Mouse (Mus musculus) cerebellum, postnatal 25 days (tissue): ENCODE data around the gene Pth.

Experiments used
- DNase-seq, 2 experiments: peaks; one replicate each; pipeline ENCODE4 v3.0.0; 2021; ENCODE audit warnings: mixed read lengths in 2 of 2

The Pth gene

DNA sequence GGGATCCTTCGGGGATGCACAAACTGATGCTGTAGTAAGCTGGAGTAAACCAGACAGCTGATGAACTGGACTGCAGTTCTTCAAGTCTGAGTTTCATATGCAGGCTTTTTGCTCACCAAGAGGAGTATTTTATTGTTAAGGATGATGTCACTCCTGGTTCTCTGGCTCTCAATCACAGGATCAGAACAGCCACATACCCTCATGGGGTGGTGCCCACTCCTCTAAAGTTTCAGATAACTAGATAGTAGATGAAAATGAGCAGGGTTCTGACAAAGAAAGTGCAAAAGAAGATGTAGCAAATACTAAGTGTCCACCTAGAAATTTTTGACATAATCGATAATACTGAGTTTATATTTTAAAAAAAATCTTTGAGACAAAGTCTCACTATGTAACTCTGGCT is at the start of gene Pth:
TSS of gene Pth (minus strand) at position 101 of the 400 bp plus-strand sequence.
- no peak for DNase-seq

DNA sequence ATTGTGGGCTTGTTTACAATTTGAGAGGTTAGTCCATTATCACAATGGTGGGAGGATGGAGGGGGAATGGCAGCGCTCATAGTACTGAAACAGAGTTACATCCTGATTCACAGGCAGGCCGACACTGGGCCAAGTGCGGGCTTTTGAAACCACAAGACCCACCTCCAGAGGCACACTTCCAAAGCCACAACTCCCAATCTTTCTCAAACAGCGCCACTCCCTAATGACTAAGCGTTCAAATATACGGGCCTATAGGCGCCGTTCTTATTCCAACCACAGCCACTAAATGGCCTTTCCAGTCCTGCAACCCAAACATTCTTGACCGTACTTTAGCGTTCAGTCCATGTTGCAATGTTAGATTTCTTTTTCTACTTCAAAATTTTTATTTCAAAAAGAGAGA is 47.9 kb upstream of the Pth start:
- DNase-seq, result no peak

DNA sequence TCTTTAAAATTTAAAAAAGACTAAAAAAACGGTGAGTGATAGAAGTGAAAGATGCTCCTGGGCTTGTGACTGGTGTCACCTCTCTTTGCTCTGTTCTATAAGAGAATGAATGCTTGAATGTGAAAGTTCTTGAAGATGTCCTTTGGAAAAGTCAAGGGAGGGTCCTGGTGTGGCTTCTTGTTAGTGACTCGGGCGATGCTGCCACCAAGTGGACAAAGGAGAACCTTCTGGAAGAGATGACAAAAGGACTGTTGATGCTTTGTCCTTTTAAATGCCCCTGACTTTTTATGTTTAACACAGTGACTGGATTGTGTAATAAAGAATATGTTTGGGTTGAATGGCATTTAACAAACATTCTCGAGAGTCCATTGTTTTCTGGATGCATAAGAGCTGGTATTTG is 45.9 kb upstream of the Pth start:
- DNase-seq, result peak; percentile 39 to 73

DNA sequence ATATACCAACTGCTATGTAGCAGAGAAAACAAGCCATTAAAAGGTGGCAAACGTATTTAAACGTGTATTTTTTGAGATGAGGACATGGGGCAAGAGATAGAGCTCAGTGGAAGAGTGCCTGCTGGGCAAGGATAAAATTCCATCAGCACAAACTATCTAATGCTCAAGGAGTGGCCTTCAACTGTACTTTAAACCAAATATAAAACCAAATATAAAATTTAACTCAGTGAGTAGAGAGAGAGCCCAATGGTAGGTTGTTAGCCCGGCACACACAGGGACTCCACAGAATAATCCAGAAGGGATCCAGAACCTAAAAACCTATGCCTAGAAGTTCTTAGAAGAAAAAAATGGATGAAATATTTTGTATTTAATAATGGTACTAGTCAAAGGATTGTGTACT is 45.1 kb upstream of the Pth start:
- DNase-seq, result no peak

DNA sequence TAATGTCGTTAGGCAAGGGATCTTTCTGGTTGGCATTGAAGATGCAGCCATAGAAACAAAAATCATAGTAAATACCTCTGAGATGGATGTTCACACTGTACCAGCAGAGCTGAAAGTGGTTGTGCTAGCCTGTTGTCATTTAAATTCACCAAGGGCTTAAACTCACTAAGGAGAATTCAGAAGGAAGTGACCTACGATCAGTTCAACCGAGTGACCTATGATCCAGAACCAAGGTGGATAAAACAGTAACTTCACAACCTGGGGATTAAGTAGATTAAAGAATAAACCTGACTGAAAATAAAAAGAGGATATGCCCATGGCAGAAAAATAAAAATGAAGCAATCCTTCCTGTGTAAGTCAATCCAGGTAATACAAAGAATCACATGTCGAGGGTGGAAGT is 44.5 kb upstream of the Pth start:
- DNase-seq, result no peak

DNA sequence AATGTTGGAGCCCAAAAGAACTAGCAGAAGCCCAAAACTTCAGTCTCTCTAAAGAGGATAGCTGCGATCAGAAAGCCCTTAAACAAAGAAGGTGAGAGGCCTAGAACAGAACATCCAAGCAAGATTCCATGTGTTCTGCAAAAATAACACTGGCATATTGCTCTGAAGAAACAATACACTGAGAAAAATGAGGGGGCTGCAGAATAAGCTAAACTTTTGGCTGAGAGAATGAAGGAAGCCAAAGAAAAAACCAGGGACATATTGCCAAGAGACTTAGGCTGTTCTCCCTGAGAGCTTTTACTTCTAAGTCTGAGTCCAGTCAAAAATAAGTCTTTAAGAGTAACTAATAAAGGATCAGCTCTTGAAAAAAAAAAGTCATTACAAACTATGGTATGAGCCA is 32.4 kb upstream of the Pth start:
- DNase-seq, result no peak

DNA sequence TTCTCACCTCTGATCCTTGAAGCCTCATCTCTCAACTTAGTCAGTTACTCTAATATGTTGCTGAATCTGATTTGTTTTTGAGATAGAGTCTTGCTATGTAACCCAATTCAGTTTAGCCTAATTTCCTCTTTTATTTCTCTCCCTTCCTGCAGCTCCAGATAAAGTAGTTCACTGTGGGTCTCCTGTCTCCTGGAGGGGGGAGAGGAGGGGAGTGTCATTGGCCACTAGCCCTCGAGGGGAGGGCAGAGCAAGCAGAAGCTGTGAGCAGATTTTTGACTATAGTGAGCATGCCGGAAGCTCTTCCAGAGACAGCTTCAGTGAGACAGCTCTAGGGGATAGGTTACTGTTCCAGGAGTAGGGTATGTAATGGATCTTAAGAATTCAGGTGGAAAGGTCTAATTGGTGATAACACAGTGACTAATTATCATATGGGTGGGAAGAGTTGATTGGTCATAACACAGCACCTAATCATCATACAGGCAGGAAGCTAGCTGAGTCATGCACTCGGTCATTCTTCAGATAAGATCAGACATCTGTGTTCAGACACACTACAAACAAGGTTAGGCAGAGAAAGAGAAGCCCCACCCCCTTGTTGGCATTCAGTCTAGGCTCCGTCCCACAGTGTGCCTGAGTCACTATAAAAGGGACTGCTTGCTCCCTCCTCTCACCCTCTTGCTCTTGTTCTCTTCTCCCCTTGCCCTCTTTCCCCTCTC is 30.9 kb upstream of the Pth start:
- DNase-seq, result no peak

DNA sequence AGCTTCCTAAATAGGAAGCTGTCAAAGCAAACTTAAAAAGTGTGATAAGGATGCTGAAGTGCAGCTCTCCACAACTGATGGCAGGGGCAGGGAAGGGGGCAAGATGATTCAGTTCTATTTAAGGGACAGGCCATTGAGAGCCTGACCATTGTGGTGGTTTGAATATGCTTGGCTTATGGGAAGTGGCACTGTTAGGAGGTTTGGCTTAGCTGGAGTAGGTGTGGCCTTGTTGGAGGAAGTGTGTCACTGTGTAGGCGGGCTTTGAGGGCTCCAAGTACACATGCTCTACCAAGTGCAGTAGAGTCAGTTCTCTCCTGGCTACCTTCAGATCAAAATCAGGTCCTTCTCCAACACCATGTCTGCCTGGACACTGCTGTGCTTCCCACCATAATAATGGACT is 28.2 kb upstream of the Pth start:
- DNase-seq, result no peak

DNA sequence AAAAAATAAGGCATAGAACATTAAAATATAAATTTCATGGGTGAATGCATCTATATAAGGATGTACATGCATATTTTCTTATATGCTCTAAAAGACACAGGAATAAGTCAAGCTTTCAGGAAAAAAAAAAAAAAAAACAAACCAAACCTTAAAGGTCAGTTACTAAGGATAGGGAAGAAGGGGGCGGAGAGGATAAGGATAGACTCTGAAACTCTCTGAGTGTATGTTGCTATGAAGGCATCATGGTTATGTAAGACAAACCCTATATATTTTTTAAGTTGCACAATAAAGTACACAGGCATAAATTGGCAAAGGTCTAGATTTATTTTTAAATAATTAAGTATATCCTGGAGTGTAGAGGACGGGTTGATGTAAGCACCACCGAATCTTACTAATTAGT is 26.9 kb upstream of the Pth start:
- DNase-seq, result no peak

DNA sequence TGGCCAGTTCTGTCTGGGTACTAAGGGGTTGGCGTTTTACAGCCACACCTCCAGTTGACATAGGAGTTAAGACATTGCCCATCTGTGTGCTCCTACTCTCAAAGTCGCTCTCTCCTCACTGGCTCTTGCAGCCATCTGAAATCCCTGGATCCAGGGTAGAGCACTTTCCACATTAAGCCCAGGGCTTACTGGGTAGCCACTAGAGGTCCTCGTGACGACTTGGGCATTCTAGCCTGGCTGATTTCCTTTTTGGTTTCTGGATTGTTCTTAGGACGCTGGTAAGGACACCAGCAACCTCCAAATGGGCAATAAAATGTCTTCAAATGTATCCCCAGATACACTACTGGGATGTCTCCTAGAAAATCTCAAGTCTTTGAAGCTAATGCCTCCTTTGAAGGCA is 20.3 kb upstream of the Pth start:
- DNase-seq, result no peak

DNA sequence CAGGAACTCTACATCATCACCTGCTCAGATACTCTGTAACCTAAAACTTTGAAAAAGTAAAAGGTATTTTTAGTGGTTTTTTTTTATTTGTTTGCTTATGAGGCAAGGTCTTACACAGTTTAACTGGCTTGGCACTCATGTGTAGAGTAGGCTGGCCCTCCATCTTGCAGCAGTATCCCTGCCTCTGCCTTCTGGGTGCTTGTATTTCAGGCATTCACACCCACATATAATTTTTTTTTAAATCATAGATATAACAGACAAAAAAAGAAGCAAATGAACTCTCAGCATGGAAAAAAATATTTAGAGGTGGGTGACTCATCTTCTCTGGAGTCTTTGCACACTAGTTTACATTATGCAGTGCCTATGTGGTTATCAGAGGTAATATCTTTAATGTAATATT is 9.7 kb upstream of the Pth start:
- DNase-seq, result no peak

DNA sequence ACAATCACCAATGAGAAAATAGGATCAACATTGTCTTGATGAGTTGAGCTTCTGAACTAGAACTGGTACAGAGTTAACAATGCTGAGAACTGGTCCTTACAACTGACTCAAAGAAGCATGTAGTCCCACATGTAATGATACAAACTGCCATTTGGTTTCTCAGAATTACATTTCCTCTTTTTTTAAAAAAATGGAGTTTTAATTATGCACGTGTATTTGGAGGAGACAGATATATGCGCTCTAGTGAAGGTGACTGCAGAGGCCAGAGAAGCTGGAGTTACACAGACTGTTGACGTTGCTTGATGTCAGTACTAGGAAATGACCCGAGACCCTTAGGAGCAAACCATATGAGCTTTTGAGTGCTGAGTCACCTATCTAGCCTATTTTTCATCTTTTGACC is 8.3 kb upstream of the Pth start:
- DNase-seq, result no peak

DNA sequence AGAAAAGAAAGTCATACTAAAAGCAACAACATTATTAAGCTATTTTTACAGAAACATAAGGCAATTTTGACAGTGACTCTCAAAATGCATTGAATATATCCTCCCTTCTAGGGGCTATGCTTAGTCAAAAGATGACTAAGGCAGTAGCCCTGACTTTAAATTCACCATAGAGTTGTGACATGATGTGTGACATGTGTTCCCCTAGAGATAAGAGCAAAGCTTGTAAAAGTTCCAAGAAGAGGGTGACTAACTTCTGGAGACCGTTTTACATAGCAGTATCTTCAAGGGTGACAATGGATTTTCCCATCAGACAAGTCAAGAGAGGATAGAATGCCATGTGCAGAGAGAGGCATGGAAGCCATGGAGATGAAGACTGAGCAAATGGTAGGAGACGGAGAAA is 3.2 kb upstream of the Pth start:
- no peak for DNase-seq

DNA sequence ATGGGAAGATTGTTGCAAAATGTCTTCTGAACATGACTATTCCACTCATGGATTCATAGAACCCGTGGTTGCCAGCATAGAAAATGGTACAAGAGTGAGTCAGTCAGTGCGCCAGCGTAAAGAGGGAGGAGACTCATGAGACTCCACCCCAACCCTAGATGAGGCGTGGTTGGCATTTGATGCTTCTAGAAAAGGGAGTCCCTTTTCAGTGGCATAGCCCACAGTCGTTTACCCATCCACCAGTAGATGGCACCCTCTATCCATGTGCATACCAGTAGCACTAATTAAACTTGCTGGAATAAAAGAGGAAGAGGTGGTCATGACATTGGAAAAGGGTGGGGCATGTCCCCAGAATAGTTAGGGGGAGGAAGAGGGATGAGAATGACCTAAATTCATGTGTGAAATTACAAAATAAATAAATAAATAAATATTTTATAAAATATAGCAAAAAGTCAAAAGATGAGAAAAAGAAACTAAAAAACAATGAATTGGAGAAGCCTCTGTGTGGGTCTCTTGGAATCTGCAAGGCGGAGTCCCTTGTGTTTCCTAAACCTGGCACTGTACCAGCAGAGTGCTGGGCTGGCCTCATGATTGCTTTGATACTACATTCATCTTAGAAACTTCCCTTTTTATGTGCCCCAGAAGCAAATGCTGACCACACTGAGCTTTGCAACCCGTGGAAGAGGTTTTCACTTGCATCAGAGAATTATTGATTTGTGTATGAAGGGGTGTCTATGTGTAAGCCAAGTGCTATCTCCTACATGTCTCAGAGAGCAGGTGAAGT is 10.3 kb downstream of the Pth start:
- DNase-seq, result peak; percentile 53 to 83

DNA sequence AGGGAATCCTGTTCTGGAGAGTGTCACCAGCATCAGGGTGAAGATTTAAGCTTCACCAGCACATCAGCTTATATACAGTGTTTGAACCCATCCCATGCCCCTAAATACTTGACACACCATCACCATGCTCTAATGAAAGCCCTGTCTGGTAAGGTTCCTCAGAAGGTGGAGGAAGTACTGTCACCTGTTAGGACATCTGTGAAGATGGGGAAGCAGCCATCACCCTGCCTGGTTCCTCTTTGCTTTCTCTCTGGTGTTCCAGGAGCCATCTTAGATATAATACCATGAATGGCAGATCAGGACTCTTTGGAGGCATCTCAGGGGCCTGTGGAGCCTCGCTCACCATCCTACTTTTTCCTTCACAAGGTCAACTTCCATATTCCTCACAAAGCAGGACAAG is 15.7 kb downstream of the Pth start:
- DNase-seq, result no peak

DNA sequence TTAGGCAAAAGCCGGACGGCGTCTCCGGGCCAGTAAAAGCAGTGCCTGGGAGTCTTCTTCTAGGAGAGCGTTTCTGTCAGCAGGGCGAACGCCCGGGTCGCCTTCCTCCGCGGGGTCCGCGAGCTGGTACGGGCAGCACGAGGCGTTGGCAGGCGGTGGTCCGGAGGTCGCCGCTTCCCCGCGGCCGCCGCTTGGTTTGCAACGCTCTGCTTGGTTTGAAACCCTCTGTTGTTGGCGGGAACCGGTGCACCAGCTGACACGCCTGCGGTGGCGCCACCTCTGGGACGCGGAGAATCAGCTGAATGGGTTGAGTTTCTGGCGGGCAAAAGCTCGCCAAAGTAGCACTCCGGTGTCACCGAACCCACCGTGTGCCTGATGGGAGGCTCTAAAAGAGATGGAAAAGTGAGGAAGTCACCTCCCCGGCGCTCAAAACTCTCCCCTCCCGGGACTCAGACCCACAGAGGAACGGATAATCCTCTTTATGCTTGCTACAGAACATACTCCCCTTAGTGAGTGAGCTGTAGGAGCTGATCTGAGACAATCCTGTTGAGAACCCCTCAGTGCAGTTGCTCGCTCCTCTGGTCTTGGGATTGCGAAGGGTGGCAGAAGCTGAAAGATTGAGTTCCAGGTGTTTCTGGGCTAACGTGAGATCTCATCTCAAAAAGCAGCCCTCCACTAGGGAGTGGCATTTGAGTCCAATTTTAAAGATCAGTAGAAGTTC is 18.6 kb downstream of the Pth start:
- peak in 1 of 2 experiments; percentile 77 for DNase-seq

DNA sequence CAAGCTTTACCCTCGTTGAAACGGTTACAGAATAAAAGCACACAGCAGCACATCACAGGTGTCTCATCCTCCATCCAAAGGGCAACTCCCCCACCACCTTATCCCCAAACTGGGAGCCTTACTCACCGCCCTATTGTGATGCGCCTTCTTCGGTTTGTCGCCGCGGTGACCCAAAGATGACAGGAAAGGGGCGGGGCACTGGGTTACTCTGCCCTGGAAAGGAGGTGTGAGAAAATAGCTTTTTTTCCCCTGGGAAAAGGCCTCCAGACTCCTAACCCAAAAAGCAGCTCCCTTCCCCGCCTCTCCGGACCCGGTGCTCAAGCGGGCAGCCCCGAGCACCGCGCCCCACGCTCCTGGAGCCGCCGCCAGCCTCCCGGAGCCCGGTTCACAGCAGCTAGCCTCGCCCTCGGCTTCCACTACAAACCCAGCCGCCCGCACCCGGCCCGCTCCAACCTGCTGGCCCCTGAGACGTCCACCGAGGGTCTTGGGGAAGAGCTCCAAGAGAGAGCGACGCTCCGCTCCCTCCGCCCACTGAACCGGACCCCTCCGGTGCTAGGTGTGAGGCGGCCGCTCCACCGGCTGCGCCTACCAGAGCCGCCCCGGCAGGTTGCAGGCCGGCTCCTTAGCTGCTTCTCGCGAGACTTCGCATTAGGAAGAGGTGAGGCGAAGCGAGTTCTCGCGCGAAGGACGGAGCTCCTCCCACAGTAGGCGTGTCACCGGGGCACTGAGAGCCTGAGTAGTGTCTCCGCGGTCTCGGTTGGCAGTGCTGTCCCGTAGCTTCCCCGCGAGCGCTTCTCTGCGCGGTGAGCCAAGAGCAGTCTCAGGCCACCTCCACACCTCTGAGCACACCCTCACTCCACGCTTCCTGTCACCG is 19.4 kb downstream of the Pth start, which contains the start of gene Btbd10:
TSS of gene Btbd10 (minus strand) at position 647 of the 874 bp plus-strand sequence.
- DNase-seq, result peak; percentile 96 to 98

DNA sequence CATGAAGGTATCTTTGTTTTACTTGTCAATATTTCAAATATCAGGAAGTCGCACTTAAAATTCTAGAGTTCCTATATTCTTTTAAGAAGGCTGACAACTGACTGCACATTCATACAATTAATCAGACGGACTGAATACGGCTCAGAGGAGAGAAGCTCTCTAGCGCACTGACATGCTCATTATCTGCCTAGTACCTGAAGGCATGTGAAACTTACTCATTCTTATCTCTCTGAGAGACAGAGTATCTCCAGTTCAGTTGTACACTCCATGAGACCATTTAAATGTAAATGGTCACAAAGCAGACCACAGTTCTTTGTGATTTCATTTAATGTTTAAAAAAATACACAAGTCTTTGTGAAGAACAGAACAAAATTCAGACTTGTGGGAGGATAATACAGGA is 20.9 kb downstream of the Pth start:
- no peak for DNase-seq

DNA sequence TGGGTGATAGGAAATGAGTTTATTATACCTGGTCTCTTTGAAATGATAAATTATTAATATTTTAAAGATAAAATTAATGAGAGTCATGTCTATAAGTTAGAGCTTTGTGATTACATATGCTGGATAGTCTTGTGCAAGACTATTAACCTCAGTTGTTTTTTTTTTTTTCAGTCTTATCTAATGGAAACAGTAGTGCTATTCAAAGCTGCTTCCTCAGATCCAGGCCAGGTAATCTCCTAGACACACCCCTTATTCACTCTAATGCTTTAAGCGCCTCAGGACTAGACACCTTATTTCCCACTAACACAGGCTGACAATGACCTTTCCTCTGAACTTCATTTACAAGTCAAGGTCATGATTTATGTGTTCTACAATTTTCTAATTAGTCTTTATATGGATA is 39.3 kb downstream of the Pth start:
- no peak for DNase-seq

DNA sequence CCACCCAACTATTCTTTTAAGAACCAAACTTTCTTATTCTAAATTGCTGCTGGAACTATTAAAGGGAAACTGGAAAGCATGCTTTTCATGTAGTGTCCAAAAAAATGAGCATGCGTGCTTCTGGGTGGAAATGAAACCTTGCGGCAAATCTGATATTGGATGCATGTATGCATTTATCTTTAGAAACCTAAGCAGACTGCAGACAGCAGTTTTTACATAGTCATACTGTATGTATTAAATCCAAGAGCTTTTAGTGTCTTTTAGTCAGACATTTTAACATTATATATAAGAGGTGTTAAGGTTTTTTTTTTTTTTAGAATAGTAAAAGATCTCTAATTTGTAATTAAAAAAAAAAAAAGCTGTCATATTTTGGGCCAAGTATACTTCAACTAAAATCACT is 40.7 kb downstream of the Pth start:
- no peak for DNase-seq

DNA sequence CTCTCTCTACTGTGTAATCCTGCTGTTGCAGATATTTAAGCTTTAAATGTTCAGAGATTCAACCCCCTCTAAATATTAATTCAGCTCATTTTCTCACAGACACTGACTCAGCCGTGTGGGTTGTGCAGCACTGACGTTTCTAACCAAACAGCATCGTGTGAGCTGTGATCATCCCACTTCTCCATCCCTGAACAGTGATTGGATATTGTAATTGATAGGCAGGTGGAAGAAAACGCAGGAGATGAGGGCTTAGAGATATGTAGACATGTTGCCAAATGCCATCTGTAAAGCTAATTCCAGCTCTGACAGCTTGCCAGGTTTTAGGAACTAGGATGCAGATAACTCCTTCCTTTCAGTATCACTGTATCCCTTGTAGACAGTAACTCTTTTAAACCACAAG is 41.1 kb downstream of the Pth start:
- peak; percentile 65 to 83 for DNase-seq
